Mouse (Mus musculus): ENCODE results near the gene Lypla2.

Gene Lypla2

GRCm38 (mm10) chr4:135972911-135973811 is 735 bp upstream of the Lypla2 start:
- no peak for DNase-seq (ENCODE audit: low spot score)

DNA sequence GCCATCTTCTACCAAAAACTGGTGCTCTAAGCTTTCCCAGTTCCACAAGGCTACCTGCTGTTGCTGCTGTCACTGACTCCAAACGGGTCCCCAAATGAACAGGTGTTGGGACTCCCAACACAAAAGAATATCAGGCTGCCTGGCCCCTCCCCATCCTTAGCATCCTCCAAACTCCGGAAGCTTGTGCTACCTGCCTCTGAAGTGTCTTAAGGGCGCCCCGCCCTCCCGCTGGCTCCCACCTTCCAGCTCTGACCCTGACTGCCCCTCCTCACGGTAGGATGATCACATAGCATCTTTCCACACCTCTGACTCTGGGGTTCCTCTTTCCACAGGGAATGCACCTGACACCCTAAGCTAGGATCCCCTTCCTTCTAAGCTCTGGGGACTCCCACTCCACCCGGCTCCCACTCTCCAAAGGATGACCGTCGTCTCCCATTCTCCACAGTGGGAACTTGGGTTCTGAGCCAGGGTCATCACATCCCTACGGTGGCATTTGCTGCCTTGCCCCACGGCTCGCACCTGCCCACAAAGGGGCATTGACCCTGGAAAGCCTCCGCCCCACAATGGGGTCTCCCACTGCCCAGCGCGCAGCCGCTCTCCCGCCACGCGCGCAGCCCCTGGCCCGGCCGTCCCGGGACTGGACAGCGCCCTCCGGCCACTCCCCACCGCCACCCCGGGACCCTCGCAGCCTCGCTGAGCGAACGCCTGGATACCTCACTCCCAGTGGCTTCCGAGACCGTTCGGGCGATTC is 446 bp downstream of the Lypla2 start:
- no peak for DNase-seq (ENCODE audit: low spot score)

DNA sequence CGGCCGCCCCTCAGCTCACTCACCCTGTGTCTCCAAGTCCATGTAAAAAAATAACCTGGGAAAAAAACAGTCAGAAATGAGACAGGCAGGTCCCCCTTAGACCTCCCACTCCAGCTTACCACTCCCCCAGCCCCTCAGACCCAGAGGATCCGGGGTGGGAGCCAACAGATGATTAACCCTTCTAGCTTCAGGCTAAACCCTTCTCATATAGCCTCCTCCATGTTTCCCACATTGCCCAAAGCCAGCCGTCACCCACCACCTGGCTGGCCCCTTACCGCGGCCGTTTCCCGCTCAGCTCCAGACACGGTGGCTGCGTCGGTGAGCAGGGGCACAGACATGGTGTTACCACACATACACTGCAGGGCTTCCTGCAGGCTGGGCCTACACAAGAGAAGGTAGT is 1.8 kb downstream of the Lypla2 start:
- DNase-seq (ENCODE audit: low spot score) = no peak

DNA sequence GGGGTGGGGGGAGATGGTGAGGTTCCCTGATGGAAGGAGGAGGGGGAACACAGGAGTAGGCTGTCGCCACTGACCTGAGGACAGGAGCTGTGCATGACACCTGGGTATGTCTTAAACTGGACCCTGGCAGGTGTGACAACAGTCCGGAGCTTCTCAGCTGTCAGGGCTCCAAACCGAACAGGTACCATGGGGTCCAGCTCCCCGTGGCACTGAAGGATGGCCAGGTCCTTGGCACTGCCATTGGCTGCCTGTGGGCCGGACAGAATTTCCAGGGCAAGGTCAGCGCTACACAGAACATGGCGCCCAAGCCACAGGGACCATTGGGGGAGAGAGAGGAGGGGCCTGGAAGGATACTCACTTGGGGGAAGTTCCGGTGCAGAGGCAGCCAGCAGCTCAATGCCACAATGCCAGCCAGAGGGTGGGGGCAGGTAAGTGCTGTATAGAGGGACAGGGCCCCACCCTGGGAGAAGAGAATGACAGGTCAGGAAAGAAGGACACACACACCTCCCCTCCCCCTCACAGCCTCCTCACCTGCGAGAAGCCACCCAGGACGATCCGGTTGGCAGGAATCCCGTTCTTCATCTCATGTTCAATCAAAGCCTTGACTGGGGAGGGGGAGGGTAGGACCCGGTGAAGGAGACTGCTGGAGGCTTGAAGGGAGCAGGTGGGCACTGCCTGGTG is 3.2 kb downstream of the Lypla2 start:
- no peak for DNase-seq (ENCODE audit: low spot score)

- no peak for DNase-seq (ENCODE audit: low spot score)
Observed at GRCm38 (mm10) chr4:135968271-135968869, 4.1 kb downstream of the Lypla2 start.

GRCm38 (mm10) chr4:135967086-135967760 is 5.2 kb downstream of the Lypla2 start:
- DNase-seq (ENCODE audit: low spot score) = no peak

- DNase-seq (ENCODE audit: low spot score) = no peak
Observed at GRCm38 (mm10) chr4:135966283-135966682, 6.1 kb downstream of the Lypla2 start.

DNA sequence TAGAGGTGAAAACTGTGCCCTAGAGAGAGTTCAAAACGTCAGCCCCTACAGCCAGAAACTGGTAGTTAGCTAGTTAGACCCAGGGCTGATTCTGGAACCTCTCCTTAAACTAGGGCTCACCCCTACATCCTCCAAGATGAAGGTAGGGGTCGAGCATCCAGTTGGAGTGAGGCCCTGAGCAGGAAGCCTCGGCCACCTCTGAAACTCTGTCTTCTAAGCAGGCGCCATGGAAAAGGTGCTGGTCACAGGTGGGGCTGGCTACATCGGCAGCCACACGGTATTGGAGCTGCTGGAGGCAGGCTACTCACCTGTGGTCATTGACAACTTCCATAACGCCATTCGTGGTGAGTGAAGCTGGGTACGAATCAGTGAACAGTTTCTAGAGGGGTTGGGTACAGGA is 7.3 kb downstream of the Lypla2 start:
- DNase-seq (ENCODE audit: low spot score) = no peak

GRCm38 (mm10) chr4:135964426-135964825 is 8.0 kb downstream of the Lypla2 start:
- DNase-seq (ENCODE audit: low spot score) = peak; percentile 63

- peak; percentile 88 for DNase-seq (ENCODE audit: low spot score)
Observed at GRCm38 (mm10) chr4:135963457-135964193, 8.8 kb downstream of the Lypla2 start, which contains the start of gene Gale. Gene Gale (plus strand): TSS chr4:135963727.

DNA sequence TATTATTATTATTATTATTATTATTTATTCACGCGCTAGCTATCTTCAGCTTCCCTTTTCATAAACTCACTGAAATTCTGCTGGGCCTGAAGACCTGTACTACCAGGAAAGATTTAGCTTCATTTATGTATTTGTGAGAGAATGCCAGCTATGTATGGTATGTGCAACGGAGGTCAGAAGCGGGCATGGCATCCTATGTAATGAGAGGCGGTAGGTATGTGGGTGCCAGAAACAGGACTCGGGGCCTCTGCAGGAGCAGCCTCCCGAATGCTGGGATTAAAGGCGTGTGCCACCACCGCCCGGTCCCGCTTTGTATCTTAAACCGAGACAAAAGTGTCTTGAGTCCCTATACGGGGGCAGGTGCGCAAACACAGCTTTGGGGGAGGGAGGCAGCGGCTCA is 9.5 kb downstream of the Lypla2 start:
- DNase-seq (ENCODE audit: low spot score) = no peak

GRCm38 (mm10) chr4:135962198-135962597 is 10.2 kb downstream of the Lypla2 start:
- DNase-seq (ENCODE audit: low spot score) = no peak

- no peak for DNase-seq (ENCODE audit: low spot score)
Observed at GRCm38 (mm10) chr4:135961709-135962108, 10.7 kb downstream of the Lypla2 start.

GRCm38 (mm10) chr4:135960717-135961116 is 11.7 kb downstream of the Lypla2 start:
- DNase-seq (ENCODE audit: low spot score) = peak; percentile 88

DNA sequence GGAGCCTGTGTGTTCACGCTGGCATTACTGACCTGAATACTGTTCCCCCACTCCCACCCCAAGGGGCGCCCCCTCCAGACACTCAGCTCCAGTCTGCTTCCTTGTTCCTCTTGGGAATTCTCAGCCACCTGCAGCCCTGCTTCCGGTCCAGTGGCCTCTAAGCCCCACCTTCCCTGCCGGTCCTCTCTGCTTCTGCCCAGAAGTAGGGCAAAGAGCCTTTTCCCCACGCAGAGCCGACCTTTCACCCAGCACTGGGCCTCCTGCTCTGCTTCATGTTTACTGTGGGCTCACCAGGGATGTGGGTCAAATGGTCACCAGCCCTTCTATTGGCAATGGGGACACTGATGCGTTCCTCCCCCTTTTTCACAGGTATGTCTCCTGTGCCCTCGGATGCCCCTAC is 14.1 kb downstream of the Lypla2 start:
- no peak for DNase-seq (ENCODE audit: low spot score)

GRCm38 (mm10) chr4:135955886-135956285 is 16.5 kb downstream of the Lypla2 start:
- no peak for DNase-seq (ENCODE audit: low spot score)

DNA sequence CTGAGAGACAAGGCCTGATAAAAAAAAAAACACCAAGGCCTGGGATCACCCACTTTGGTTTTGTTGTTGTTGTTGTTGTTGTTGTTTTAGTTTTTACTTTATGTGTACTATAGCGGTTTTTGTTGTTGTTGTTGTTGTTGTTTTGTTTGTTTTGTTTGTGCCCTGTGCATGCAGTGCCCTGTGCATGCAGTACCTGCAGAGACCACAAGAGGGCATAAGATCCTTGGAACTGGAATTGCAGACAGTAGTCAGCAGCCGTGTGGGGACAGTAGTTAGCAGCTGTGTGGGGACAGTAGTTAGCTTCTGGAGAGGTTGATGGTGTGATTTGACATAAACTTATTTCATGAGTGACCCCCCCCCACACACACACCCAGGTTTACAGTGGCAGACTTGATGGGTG is 18.2 kb downstream of the Lypla2 start:
- DNase-seq (ENCODE audit: low spot score) = peak; percentile 76

DNA sequence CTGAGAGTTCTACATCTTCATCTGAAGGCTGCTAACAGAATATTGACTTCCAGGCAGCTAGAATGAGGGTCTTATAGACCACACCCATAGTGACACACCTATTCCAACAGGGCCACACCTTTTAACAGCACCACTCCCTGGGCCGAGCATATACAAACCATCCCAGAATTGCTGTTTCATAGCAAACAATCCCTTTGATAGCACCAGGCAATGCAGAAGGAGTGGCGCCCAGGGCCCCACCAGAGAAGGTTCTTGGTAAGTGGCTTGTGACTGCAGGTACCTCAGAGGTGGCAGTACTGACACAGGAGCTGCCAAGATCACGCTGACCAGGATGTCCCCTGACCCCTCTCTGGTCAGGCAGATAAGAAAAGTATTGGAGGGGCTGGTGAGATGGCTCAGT is 19.2 kb downstream of the Lypla2 start:
- no peak for DNase-seq (ENCODE audit: low spot score)

- DNase-seq (ENCODE audit: low spot score) = no peak
Observed at GRCm38 (mm10) chr4:135951505-135951904, 20.9 kb downstream of the Lypla2 start.

GRCm38 (mm10) chr4:135950365-135950764 is 22.1 kb downstream of the Lypla2 start:
- DNase-seq (ENCODE audit: low spot score) = no peak

DNA sequence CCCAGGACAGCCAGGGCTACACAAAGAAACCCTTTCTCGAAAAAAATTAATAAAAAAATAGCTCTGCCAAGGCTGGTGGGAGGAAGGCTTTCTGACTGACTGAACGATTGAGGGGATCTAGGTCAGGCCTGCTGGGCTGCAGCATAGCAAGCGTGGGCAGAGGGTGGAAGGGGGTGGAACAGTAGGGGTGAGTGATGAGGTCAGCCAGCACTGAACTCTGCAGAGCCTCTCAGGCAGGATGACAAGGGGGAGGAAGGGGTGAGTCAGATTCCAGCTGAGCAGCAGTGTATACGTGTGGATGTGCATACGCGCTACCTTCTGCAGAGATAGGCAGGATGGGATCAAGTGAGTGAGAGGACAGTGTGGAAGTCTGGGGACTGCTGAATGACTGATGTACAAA is 22.5 kb downstream of the Lypla2 start:
- no peak for DNase-seq (ENCODE audit: low spot score)

Data from urinary bladder, postnatal 25 days (tissue).